Mouse (Mus musculus) liver, embryonic 14.5 days (tissue): ENCODE results near the gene Diaph3.

Experiments used
- CTCF ChIP-seq: IDR thresholded peaks from 2 replicates; pipeline ENCODE4 v1.5.1; 2016; ENCODE audit warnings: antibody characterized with exemption, low read depth, control low read depth
- EP300 ChIP-seq: IDR thresholded peaks from 2 replicates; pipeline ENCODE4 v1.6.1; 2016; ENCODE audit warnings: antibody characterized with exemption, low read depth

DNA sequence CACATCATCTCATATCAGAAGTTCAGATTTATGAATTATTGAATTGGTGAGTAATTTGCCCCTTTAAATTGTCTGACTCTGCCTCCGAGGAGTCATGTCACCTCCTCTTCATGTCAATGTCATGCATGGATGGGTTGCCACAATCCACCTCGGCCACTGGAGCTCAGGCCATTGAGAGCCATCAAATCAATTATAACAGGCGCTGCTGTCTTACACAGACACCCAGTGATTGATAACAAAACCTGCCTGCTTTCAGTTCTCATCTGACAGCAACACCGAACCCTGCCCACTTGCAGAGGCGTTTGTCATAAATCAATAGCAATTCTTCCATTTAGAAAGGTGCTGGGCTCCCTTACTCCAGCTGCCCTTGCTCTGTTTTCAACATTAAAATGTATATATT, 402.1 kb downstream of the Diaph3 start:
- TF ChIP-seq CTCF (no peak), EP300 (no peak)
